Comparison of ENCODE assay signal across 27 mouse cellular contexts in the genomic region with DNA sequence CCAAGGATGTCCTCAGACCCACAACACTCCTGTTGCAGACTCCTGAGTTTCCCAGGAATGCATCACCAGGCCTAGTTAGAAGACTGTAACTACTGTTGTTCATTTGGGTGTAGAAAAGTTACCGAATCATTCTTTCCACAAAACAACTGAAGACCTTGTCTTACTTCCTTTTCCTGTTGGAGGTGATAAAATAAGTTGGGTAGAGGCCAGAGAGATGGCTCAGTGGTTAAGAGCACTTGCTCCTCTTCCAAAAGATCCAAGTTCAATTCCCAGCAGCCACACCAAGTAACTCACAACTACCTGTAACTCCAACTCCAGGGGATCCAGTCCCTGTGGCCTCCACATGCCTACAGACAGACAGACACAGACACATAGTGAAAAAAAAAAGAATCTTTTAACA.
"Had no signal": no experiment of that assay in that cellular context is flagged by ENCODE, and none has a peak within 500 bp of the region (broad histone marks: within the 10 kb centered on the region; RNA-seq: fewer than 3 reads in every experiment).

No protein-coding gene starts in this region.

- H3K4me1 ChIP-seq: embryonic facial prominence, embryonic 10.5 days; embryonic facial prominence, embryonic 12.5 days; embryonic facial prominence, embryonic 13.5 days; embryonic facial prominence, embryonic 15.5 days; forebrain, embryonic 10.5 days; forebrain, embryonic 12.5 days; forebrain, embryonic 13.5 days; forebrain, embryonic 15.5 days; heart, embryonic 10.5 days had no signal

- H3K36me3 ChIP-seq: embryonic facial prominence, embryonic 10.5 days; embryonic facial prominence, embryonic 12.5 days; embryonic facial prominence, embryonic 13.5 days; embryonic facial prominence, embryonic 15.5 days; forebrain, embryonic 10.5 days; forebrain, embryonic 12.5 days; forebrain, embryonic 15.5 days; heart, embryonic 10.5 days had no signal

- DNase-seq: cerebellum, adult 9-11 months; cerebellum, postnatal 10 days; cerebellum, postnatal 14 days; cerebellum, postnatal 25 days; cerebellum, postnatal 36 days; embryo, embryonic 11 days; forebrain, postnatal 0 days; gastrocnemius, adult 2 months; gastrocnemius, postnatal 10 days; gastrocnemius, postnatal 14 days; gastrocnemius, postnatal 25 days; gastrocnemius, postnatal 36 days; heart, adult 11 months; heart, adult 18-20 months; heart, adult 2 months had no signal

- H3K9ac ChIP-seq: embryonic facial prominence, embryonic 12.5 days; embryonic facial prominence, embryonic 13.5 days; embryonic facial prominence, embryonic 15.5 days; forebrain, embryonic 12.5 days; forebrain, embryonic 13.5 days; forebrain, embryonic 15.5 days; forebrain, postnatal 0 days had no signal

- H3K9me3 ChIP-seq: embryonic facial prominence, embryonic 10.5 days; embryonic facial prominence, embryonic 12.5 days; embryonic facial prominence, embryonic 13.5 days; embryonic facial prominence, embryonic 15.5 days; forebrain, embryonic 10.5 days; forebrain, embryonic 12.5 days; forebrain, embryonic 15.5 days; heart, embryonic 10.5 days had no signal

- H3K4me3 ChIP-seq: embryonic facial prominence, embryonic 10.5 days; embryonic facial prominence, embryonic 12.5 days; embryonic facial prominence, embryonic 13.5 days; embryonic facial prominence, embryonic 15.5 days; erythroblast, embryonic 14.5 days; forebrain, embryonic 10.5 days; forebrain, embryonic 12.5 days; forebrain, embryonic 13.5 days; forebrain, embryonic 15.5 days; gastrocnemius, adult 2 months; heart, adult 2 months; heart, embryonic 10.5 days had no signal

- H3K4me2 ChIP-seq: embryonic facial prominence, embryonic 12.5 days; embryonic facial prominence, embryonic 13.5 days; embryonic facial prominence, embryonic 15.5 days; forebrain, embryonic 12.5 days; forebrain, embryonic 13.5 days; forebrain, embryonic 15.5 days; heart, embryonic 11.5 days had no signal

- H3K27ac ChIP-seq: embryonic facial prominence, embryonic 10.5 days; embryonic facial prominence, embryonic 12.5 days; embryonic facial prominence, embryonic 13.5 days; embryonic facial prominence, embryonic 15.5 days; forebrain, embryonic 10.5 days; forebrain, embryonic 12.5 days; forebrain, embryonic 13.5 days; forebrain, embryonic 15.5 days; gastrocnemius, adult 2 months; heart, adult 2 months; heart, embryonic 10.5 days had no signal

- H3K27me3 ChIP-seq: embryonic facial prominence, embryonic 15.5 days; forebrain, embryonic 12.5 days; forebrain, embryonic 13.5 days; forebrain, embryonic 15.5 days had no signal

- ATAC-seq: forebrain, embryonic 13.5 days; forebrain, embryonic 15.5 days; forebrain, embryonic 16.5 days; forebrain, postnatal 0 days had no signal
